Mouse (Mus musculus): ENCODE results near the gene C1qa.

DNA sequence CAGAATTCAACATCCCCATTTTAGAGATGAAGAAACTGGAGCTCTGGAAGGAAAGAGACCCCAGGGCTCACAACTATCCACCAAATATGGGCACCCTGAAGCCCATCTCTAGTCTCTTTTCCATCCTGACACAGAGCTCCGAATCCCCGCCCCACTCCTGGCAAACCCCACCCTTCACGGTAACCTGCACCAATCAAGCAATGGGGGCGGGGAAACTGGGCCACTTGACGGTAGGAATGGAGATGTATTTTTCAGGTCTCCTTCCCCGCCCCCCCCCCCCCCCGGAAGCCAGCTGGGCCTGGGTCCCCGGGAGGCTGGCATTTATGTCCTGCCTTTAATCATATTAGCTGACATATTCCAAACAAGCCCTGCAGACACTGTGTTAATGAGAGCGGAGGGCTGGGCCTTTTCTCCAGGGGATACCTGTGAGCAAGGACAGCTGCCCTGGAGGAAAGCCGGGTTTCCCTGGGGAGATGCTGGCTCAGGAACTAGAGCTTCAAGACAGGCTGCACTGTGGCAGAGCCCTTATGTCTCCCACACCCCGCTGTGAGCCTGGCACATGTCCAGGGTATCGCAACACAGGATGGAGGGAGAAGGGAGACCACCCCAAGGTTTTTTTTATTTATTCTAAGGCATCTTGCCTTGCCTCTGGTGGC, 30.8 kb downstream of the C1qa start:
- TF ChIP-seq CTCF (IDR thresholded peaks at IDR 0.05; ENCODE audit: control insufficient read depth, insufficient read depth, insufficient replicate concordance, low read depth, low read length) (no peak), POLR2A (IDR thresholded peaks at IDR 0.05; ENCODE audit: control insufficient read depth, low read depth, low read length) (no peak)

All from testis, adult 2 months (tissue).